Mouse (Mus musculus): ENCODE measurements around the gene Tex10. TPM values are rescaled to one million over a fixed set of nuclear protein-coding genes. Genes with fewer than 3 reads are reported as not detected.

Tex10 gene
- polyA plus RNA-seq, 1 experiment = 15.2 TPM

DNA sequence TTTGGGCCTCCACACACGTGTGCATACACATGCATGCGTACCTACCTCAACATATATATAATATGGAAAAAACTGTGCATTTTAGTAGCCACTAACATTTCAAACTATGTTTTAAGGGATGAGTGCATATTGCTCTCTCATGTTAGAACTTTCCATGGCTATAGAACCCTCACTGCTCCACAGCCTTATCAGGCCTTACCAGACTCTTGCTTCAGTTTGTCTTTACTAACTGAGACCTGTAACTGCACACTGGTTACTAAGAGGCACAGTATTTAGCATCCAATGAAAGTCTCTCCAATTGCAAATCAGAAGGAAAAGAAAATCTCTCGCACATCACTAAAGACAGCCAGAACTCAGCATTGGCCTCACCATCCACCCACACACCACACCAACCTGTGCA, 76.3 kb downstream of the Tex10 start:
- WGBS = 96% methylated on average over 3 of the region's 3 CpGs
- no peaks in the 10 kb centered on the region for H3K27me3 ChIP-seq (ENCODE audit: control insufficient read depth, insufficient read depth, low read length)

GRCm38 (mm10) chr4:48382506-48382905, 90.8 kb downstream of the Tex10 start:
- H3K27me3 ChIP-seq (ENCODE audit: control insufficient read depth, insufficient read depth, low read length) = no peaks in the 10 kb centered on the region
- no peak overlapping the region for H3K4me3 ChIP-seq (replicated peaks; ENCODE audit: insufficient read depth, low read depth, low read length)
- no peaks in the 10 kb centered on the region for H3K4me1 ChIP-seq (ENCODE audit: control insufficient read depth, insufficient read depth, low read length)
- no peak for DNase-seq
- 86% methylated on average over 5 of the region's 5 CpGs for WGBS
- no peak overlapping the region for H3K27ac ChIP-seq (ENCODE audit: insufficient read depth, low read length)
- TF ChIP-seq CTCF (IDR thresholded peaks at IDR 0.05; ENCODE audit: borderline replicate concordance, insufficient read depth, low read depth, low read length) = no peak
- no peak for TF ChIP-seq POLR2A (IDR thresholded peaks at IDR 0.05; ENCODE audit: borderline replicate concordance, insufficient read depth, low read length)

More for the DNA sequence above, 76.3 kb downstream of the Tex10 start:
- H3K4me3 ChIP-seq (replicated peaks; ENCODE audit: insufficient read depth, low read depth, low read length) = no peak overlapping the region
- no peaks in the 10 kb centered on the region for H3K4me1 ChIP-seq (ENCODE audit: control insufficient read depth, insufficient read depth, low read length)
- H3K27ac ChIP-seq (ENCODE audit: insufficient read depth, low read length) = no peak overlapping the region
- DNase-seq = no peak
- TF ChIP-seq CTCF (IDR thresholded peaks at IDR 0.05; ENCODE audit: borderline replicate concordance, insufficient read depth, low read depth, low read length) (no peak), POLR2A (IDR thresholded peaks at IDR 0.05; ENCODE audit: borderline replicate concordance, insufficient read depth, low read length) (no peak)

- WGBS = 0% methylated on average over 2 of the region's 2 CpGs
- no peak overlapping the region for H3K4me3 ChIP-seq (replicated peaks; ENCODE audit: insufficient read depth, low read depth, low read length)
- TF ChIP-seq POLR2A (IDR thresholded peaks at IDR 0.05; ENCODE audit: borderline replicate concordance, insufficient read depth, low read length) (no peak), CTCF (IDR thresholded peaks at IDR 0.05; ENCODE audit: borderline replicate concordance, insufficient read depth, low read depth, low read length) (peak; percentile 48; the same call in 1 of the 2 replicates)
- H3K4me1 ChIP-seq (ENCODE audit: control insufficient read depth, insufficient read depth, low read length) = no peaks in the 10 kb centered on the region
- peak; percentile 62 to 63 for DNase-seq
- H3K27me3 ChIP-seq (ENCODE audit: control insufficient read depth, insufficient read depth, low read length) = no peaks in the 10 kb centered on the region
- H3K27ac ChIP-seq (ENCODE audit: insufficient read depth, low read length) = no peak overlapping the region
These were observed 92.3 kb downstream of the Tex10 start for GRCm38 (mm10) chr4:48380940-48381339.

Other genes with a start within 250 kb of the Tex10 start
- gene Erp44, start 193.9 kb downstream of the Tex10 start, polyA plus RNA-seq (2012; rRNA removed) = 28.1 and 31.2 TPM in 2 replicates
- 7.0 and 8.1 TPM in 2 replicates for gene Invs, start 193.7 kb downstream of the Tex10 start, polyA plus RNA-seq (2012; rRNA removed)
- gene Msantd3, start 66.5 kb upstream of the Tex10 start, polyA plus RNA-seq (2012; rRNA removed) = 16.3 and 17.7 TPM in 2 replicates
- gene Tmeff1, start 111.7 kb upstream of the Tex10 start, polyA plus RNA-seq (2012; rRNA removed) = 60.1 and 74.5 TPM in 2 replicates
- gene Cavin4, start 190.1 kb upstream of the Tex10 start, polyA plus RNA-seq (2012; rRNA removed) = 0.52 and 0.65 TPM in 2 replicates

Data from cerebellum, adult 2 months (tissue).